Mouse (Mus musculus) bone marrow macrophage, adult 2 months (primary cell): Measurements from ENCODE around the gene Lrpprc. TPM values are rescaled to one million over a fixed set of nuclear protein-coding genes. Genes with fewer than 3 reads are reported as not detected.
A peak's percentile ranks its signal among the peaks of the same experiment; 100 is the strongest.

Experiments used
- H3K27ac ChIP-seq: 2 replicates; pipeline ENCODE4 v1.5.1; 2012; ENCODE audit warnings: low read depth, low read length; ENCODE audit not compliant: insufficient read depth
- H3K4me1 ChIP-seq: 2 replicates; pipeline ENCODE4 v1.6.1; 2012; ENCODE audit warnings: low read length; ENCODE audit not compliant: control insufficient read depth, insufficient read depth
- H3K4me3 ChIP-seq: 2 replicates; pipeline ENCODE4 v1.5.1; 2012; ENCODE audit warnings: mild to moderate bottlenecking, low read length, moderate library complexity; ENCODE audit not compliant: insufficient read depth
- CTCF ChIP-seq: IDR thresholded peaks from 2 replicates; pipeline ENCODE4 v1.5.1; 2012; ENCODE audit warnings: low read depth, mild to moderate bottlenecking, low read length, moderate library complexity
- POLR2A ChIP-seq: IDR thresholded peaks from 2 replicates; pipeline ENCODE4 v1.6.1; 2012; ENCODE audit warnings: mild to moderate bottlenecking, low read depth, low read length, borderline replicate concordance
- polyA plus RNA-seq: library from polyadenylated mRNA; stranded (reverse); fragments of >200 nt; gene quantifications from 2 replicates; pipeline ENCODE4 v1.2.4, GENCODE M21; 2012; ENCODE audit not compliant: missing spikeins, insufficient read depth, insufficient read length

Lrpprc gene
- polyA plus RNA-seq, 1 experiment, result 20.9 TPM

DNA sequence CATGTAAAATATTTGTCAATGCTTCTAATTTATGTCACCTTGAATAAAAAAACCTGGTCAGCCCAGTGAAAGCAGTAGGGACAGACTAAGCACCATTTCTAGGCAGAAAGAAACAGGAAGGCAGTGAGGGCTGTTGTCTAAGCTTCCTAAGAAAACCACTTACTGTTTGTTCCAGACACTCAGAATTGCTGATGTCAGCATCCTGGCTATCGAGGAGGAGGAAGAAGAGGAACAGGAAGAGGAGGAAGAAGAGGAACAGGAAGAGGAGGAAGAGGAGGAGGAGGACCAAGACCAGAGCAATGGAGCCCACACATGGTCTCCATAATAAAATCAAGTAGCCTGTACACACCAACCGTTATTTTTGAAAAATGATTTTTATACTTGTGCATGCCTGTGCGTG, 71.5 kb downstream of the Lrpprc start:
- peaks cover 10% of the 10 kb centered on the region for H3K4me1 ChIP-seq
- H3K27ac ChIP-seq, result peak overlapping the region; percentile 61
- TF ChIP-seq POLR2A (no peak), CTCF (no peak)
- H3K4me3 ChIP-seq, result no peak overlapping the region

DNA sequence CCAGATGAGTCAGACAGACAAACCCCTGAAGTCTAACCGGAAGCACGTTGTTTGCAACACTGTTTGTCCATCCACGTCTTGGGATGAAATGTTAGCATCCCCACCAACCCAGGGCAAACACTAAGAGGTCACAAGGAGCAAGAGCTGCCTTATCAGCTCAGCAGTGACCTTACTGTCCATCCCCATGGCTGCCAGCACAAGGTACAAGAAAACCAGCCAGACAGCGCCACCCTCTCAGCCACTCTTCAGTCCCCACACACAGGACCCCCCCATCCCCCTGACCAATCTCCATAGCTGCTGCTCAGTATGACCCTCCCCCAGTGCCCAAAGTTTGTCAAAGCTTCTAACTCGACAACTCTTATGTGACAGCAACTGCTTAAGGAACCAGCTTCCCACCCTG, 73.2 kb downstream of the Lrpprc start:
- H3K27ac ChIP-seq, result no peak overlapping the region
- TF ChIP-seq CTCF, result no peak
- TF ChIP-seq POLR2A, result no peak

DNA sequence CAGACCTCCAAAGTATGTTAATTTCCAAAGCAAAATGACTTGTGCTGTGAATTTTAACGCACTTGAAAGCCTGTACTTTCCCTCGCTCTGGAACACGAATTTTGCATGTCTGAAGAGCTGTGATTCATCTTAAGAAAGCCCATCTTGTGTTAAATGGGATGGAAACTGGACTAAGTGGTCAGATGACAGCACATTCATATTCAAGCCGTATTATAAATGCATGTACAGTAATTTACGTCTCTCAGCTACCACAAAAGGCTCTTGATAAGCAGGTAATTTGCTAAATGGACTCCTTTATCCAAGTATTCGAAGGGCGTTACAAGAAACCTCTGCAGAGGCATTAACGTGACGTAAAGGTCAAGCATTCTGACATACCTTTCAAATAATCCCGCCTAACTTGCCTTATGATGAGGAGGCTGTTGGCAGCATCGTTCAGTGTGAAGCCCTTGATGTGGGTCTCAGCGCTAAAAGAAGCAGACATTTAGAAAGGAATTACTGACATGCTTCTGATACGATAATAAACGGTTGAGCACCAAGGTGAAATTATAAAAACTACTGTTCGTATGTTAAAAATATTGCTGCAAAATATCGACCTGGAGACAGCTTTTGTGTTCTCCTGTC, 74.2 kb downstream of the Lrpprc start:
- no peak overlapping the region for H3K4me3 ChIP-seq
- TF ChIP-seq CTCF, result no peak
- no peak for TF ChIP-seq POLR2A
- H3K27ac ChIP-seq, result no peak overlapping the region
- H3K4me1 ChIP-seq, result peaks cover 10% of the 10 kb centered on the region

More for the DNA sequence above, 73.2 kb downstream of the Lrpprc start:
- peaks cover 10% of the 10 kb centered on the region for H3K4me1 ChIP-seq
- H3K4me3 ChIP-seq, result no peak overlapping the region

DNA sequence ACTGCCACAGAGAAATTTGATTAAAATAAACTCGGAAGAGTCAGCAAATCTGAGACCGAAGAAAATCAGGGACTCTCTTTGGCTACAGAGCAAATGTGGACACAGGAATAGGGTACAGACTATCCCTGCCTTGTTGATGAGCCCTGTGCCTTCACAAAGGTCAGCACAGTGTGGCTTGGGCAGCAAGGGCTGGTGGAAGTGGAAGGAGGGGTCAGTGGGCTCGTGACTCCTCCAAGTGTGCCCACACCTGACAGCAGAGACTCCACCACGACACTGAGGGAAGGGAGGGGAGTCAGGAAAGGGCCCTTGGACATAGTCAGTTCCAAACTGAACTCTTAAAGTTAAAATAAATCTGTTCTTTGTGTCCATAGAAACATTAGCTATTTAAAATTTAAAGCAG, 75.7 kb downstream of the Lrpprc start:
- TF ChIP-seq POLR2A (no peak), CTCF (no peak)
- peaks cover 10% of the 10 kb centered on the region for H3K4me1 ChIP-seq
- no peak overlapping the region for H3K4me3 ChIP-seq
- no peak overlapping the region for H3K27ac ChIP-seq

DNA sequence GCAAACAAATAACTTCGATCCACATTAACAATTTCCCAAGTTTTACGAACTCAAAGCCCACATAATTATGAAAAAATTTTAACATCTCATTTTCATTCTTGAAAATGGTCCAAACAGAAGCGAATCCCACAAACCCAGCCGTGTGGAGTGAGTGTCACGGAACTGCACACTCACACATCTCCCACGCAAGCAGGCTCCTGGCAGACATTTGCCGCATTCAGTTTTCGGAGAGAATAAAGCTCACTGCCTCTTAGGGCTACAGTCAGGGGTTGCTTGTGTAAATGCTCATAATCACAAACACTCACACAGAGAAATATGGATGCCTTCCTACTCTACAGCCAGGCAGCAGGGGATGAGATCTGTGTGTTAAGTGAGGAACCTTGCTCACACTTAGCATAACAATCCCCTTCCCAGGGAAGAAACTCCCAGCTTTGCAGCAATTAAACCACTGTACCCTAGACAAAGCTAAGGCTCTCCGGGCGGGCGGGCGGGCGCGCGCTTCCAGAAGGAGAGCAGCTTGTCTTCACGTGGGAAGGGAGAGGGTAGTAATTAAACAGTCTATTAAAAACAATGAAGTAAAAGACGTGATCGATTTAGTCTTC, 76.9 kb downstream of the Lrpprc start:
- TF ChIP-seq POLR2A, result no peak
- no peak for TF ChIP-seq CTCF
- H3K4me3 ChIP-seq, result no peak overlapping the region

DNA sequence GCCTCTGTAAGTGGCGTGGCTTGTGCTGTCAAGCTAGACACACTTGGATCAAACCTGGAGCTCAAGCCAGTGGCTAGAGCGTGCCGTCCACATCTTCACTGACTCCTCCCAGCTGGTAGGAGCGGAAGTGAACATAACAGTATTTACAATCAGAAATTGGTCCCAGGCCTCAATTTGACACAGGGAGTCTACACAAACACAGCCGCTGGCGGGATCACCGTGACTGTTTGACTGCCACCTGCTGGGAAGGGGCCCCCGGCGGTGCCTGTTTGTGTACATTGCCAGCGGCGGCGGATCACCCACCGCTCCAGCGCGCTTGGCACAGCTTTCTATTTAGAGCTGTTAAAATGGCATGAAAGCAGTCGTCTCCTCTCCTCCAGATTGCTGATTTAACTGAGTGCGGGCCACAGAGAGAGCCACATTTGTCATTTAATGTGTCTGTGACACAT, 81.2 kb downstream of the Lrpprc start:
- H3K27ac ChIP-seq, result no peak overlapping the region
- TF ChIP-seq POLR2A (no peak), CTCF (no peak)
- no peak overlapping the region for H3K4me3 ChIP-seq
- H3K4me1 ChIP-seq, result no peaks in the 10 kb centered on the region

More for the DNA sequence above, 76.9 kb downstream of the Lrpprc start:
- peaks cover 2% of the 10 kb centered on the region; the same call in 1 of the 2 replicates for H3K4me1 ChIP-seq
- H3K27ac ChIP-seq, result no peak overlapping the region

DNA sequence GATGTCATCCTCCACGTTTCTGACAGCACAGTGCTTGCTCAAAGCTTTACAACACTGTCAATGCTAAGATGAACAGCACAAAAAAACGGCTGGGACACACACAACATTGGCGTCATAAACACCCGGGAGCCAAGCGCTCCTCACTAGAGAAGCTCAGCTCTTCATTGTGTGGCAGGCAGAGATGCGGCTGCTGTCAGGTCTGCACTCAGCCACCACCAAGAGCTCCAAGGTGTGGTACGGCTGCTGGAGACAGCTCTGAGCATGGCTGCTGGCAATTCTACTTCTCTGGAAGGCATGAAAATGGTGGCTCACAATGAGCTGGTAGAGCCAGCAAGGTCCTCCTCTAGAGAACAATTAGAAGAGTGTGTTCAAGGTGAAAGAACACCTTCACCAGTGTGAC, 81.8 kb downstream of the Lrpprc start:
- no peak overlapping the region for H3K27ac ChIP-seq
- no peak overlapping the region for H3K4me3 ChIP-seq
- no peaks in the 10 kb centered on the region for H3K4me1 ChIP-seq
- TF ChIP-seq CTCF (no peak), POLR2A (no peak)

DNA sequence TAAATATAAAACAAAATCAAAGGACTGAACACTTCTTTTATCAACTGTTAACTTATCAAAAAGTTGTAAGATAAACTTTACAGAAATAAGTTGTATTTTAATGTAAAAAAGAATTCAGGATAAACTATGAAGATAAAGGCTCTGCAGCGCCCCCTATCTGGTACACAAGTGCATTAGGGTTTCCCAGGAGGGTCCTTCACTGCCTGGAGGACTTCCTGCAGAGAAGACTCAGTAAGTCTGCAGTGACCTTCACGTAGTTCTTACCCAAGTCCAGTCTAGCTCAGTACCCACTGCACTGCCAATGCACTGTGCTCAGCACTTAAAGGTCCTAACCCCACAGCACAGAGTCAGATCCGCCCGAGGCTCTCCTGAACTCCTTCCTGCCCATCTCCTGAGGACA, 83.2 kb downstream of the Lrpprc start:
- H3K27ac ChIP-seq, result no peak overlapping the region

DNA sequence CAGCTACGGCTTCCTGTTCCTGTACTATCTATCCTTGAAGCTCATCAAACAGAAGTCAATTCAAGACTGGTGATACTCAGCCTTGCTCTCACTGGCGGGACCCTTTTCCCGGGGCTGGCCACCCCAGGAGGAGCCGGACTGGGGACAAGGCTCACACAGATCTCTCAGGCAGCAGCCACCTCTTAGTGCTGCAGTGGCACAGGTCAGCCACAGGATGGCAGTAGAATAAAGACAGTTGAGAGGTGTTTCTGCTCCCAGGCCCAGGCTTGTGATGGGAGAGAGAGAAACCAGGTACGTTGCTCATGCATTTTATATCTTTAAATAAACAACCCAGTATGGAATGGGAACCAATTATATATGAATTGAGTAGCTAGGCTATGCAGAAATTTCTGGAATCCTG, 91.9 kb downstream of the Lrpprc start:
- TF ChIP-seq POLR2A (no peak), CTCF (peak; percentile 74)
- H3K27ac ChIP-seq, result no peak overlapping the region
- H3K4me1 ChIP-seq, result peaks cover 21% of the 10 kb centered on the region
- H3K4me3 ChIP-seq, result no peak overlapping the region

More for the DNA sequence above, 83.2 kb downstream of the Lrpprc start:
- no peak overlapping the region for H3K4me3 ChIP-seq
- TF ChIP-seq POLR2A (no peak), CTCF (peak; percentile 68)
- H3K4me1 ChIP-seq, result peaks cover 7% of the 10 kb centered on the region

DNA sequence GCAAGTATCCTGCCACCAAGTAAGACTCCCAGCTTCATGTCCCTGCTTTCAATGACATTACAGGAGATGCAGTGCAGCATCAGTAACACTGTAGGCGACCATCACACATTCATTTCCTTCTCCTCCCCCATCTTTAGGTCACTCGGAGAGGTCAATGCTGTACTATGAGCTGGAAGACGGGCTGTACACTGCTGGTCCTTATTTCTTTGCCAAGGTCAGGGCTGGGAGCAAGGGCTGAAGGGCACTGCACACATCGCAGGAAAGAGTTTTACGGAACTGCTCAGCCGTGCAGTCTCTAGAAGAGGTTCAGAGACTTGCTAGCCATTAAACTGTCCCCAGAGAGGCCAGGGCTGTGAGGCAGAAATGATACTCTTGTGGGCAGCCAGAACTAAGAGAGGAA, 94.1 kb downstream of the Lrpprc start:
- TF ChIP-seq POLR2A, result no peak
- no peak for TF ChIP-seq CTCF

DNA sequence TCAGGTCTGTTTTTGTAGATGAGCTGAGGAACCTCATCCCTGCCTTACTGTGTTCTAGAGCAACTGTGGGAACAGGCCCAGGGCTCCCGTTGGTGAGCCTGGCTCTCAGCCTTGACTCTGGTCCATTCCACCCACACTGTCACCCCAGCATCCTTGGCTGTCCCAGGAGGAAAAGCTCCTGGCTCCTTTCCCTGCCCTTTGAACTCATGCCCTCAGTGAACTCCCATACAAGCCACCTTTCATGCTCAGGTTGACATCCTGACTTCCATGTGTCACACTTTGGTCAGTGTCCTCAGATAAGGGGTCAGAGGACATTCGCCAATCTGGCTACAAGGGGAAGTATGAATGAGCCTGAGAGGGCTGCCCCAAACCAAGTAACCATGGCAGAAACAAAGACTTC, 96.8 kb downstream of the Lrpprc start:
- H3K4me3 ChIP-seq, result no peak overlapping the region
- TF ChIP-seq POLR2A (no peak), CTCF (no peak)

More for the DNA sequence above, 94.1 kb downstream of the Lrpprc start:
- Histone ChIP-seq H3K4me1 (peaks cover 7% of the 10 kb centered on the region), H3K27ac (no peak overlapping the region), H3K4me3 (no peak overlapping the region)

More for the DNA sequence above, 96.8 kb downstream of the Lrpprc start:
- H3K27ac ChIP-seq, result no peak overlapping the region
- H3K4me1 ChIP-seq, result no peaks in the 10 kb centered on the region
